ENCODE assay signal across 8 mouse cellular contexts in genomic region chr7:24113001-24113400, GRCm38 (mm10). TPM values are rescaled to one million over a fixed set of nuclear protein-coding genes. Genes with fewer than 3 reads are reported as not detected.
DNase-seq lines count a peak whose midpoint lies in the region.
"Had no signal": no experiment of that assay in that cellular context is flagged by ENCODE, and none has a peak within 500 bp of the region (broad histone marks: within the 10 kb centered on the region; RNA-seq: fewer than 3 reads in every experiment).

No protein-coding gene starts in this region.

- H3K27me3 ChIP-seq in erythroblast, embryonic 14.5 days (ENCODE audit: control insufficient read depth): no peaks in the 10 kb centered on the region

- peaks cover 23% of the 10 kb centered on the region for H3K4me1 ChIP-seq in erythroblast, embryonic 14.5 days (ENCODE audit: control insufficient read depth)

- intact Hi-C loops in heart, postnatal 14 days (cut with DNase I): loop anchor here (2.0 kb wide), 1 partner anchor 30 kb away; no protein-coding TSS in a partner anchor

- H3K36me3 ChIP-seq in erythroblast, embryonic 14.5 days (ENCODE audit: control insufficient read depth): peaks cover 14% of the 10 kb centered on the region

- peaks cover 11% of the 10 kb centered on the region for H3K9me3 ChIP-seq in erythroblast, embryonic 14.5 days (ENCODE audit: control insufficient read depth, low read length)

- H3K4me3 ChIP-seq in erythroblast, embryonic 14.5 days (replicated peaks): peak overlapping the region; percentile 70

- peak; percentile 62 for DNase-seq in NIH3T3 (ENCODE audit: low read depth)
- DNase-seq in adrenal gland, postnatal 36 days: peak; percentile 70 to 82
- DNase-seq in heart, postnatal 14 days: peak; percentile 41 to 56
- DNase-seq in kidney, postnatal 4 days: peak; percentile 79 to 84
- DNase-seq in lung, postnatal 14 days: peak; percentile 66
- peak; percentile 39 for DNase-seq in right cerebral cortex, postnatal 25 days

RNA-seq across cellular contexts. Expression of gene Zfp112, which starts 0.9 kb away (rescaled TPM):
- 1 to 10 TPM; 2.8 to 3.4 TPM for total RNA-seq in adrenal gland, postnatal 36 days (2021)
- 0.02 and 0.05 TPM in 2 replicates for polyA plus RNA-seq in erythroblast, embryonic 14.5 days (2012)
- 1 to 10 TPM; 3.1 to 5.1 TPM for total RNA-seq in heart, postnatal 14 days (2021)

RNA-seq across cellular contexts. Expression of gene Zfp235, which starts 21.0 kb away (rescaled TPM):
- 1 to 10 TPM; 8.8 TPM for total RNA-seq in adrenal gland, postnatal 36 days (2021)
- polyA plus RNA-seq in erythroblast, embryonic 14.5 days (2012): 0.04 TPM in 1 of 2 replicates, not detected in the other
- 1 to 10 TPM; 6.7 to 6.8 TPM for total RNA-seq in heart, postnatal 14 days (2021)

RNA-seq across cellular contexts. Expression of gene Zfp180, which starts 31.3 kb away (rescaled TPM):
- 10 to 100 TPM; 23.3 to 26.3 TPM for total RNA-seq in adrenal gland, postnatal 36 days (2021)
- polyA plus RNA-seq in erythroblast, embryonic 14.5 days (2012): 0.80 and 0.83 TPM in 2 replicates
- total RNA-seq in heart, postnatal 14 days (2021): 10 to 100 TPM; 10.4 to 11.0 TPM

RNA-seq across cellular contexts. Expression of gene Vmn1r183, which starts 59.9 kb away (rescaled TPM):
- total RNA-seq in adrenal gland, postnatal 36 days (2021): not detected
- polyA plus RNA-seq in erythroblast, embryonic 14.5 days (2012): under 0.01 TPM in 2 replicates
- not detected for total RNA-seq in heart, postnatal 14 days (2021)
- total RNA-seq: layer of hippocampus, postnatal 36 days had no signal

Comparison
In these comparisons a context has a peak if more than half of its experiments do, and no peak if none do; other contexts are left out.
1. Peak in every context shown above with its lines: DNase-seq and H3K4me3 ChIP-seq.